In the genomic region with DNA sequence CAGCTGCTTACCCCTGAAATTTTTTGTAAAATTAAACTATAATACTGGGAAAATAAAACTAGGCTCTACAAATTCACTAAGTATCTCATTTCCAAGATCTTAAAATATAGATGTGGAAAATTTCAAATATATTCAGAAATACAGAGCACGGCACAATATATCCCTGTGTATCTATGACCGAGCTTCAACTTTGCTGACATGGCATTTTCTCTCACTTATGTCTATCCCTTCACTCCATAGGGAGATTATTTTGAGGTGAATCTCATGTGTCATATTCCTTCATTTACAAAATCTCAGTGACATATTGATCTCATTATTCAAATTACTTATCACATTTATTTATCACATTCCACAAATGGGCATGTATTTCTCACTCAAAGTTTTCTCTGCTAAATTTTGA, we compare ENCODE assay signal across 28 mouse cellular contexts.
"Had no signal": no experiment of that assay in that cellular context is flagged by ENCODE, and none has a peak within 500 bp of the region (broad histone marks: within the 10 kb centered on the region; RNA-seq: fewer than 3 reads in every experiment).

No protein-coding gene starts in this region.

- H3K36me3 ChIP-seq: limb, embryonic 10.5 days; limb, embryonic 12.5 days; limb, embryonic 13.5 days; limb, embryonic 15.5 days; liver, embryonic 12.5 days; liver, embryonic 13.5 days; liver, embryonic 15.5 days; lung, embryonic 15.5 days; midbrain, embryonic 10.5 days; midbrain, embryonic 12.5 days; midbrain, embryonic 13.5 days; midbrain, embryonic 15.5 days had no signal

- DNase-seq: left cerebral cortex, postnatal 4 days; liver, embryonic 13.5 days; liver, postnatal 0 days; lung, adult 18-20 months; lung, adult 2 months; lung, embryonic 14.5 days; lung, postnatal 10 days; lung, postnatal 14 days; lung, postnatal 36 days; lung, postnatal 4 days; midbrain, embryonic 14.5 days had no signal

- H3K4me2 ChIP-seq: limb, embryonic 12.5 days; limb, embryonic 13.5 days; limb, embryonic 15.5 days; liver, embryonic 11.5 days; liver, embryonic 12.5 days; liver, embryonic 13.5 days; liver, embryonic 15.5 days; lung, embryonic 14.5 days; lung, embryonic 15.5 days; midbrain, embryonic 11.5 days; midbrain, embryonic 12.5 days; midbrain, embryonic 13.5 days; midbrain, embryonic 15.5 days had no signal

- H3K9ac ChIP-seq: limb, embryonic 12.5 days; limb, embryonic 13.5 days; limb, embryonic 15.5 days; liver, embryonic 12.5 days; liver, embryonic 13.5 days; liver, embryonic 14.5 days; liver, embryonic 15.5 days; liver, postnatal 0 days; lung, embryonic 14.5 days; lung, embryonic 15.5 days; midbrain, embryonic 12.5 days; midbrain, embryonic 13.5 days; midbrain, embryonic 15.5 days had no signal

- H3K27ac ChIP-seq: limb, embryonic 10.5 days; limb, embryonic 12.5 days; limb, embryonic 13.5 days; limb, embryonic 15.5 days; liver, embryonic 12.5 days; liver, embryonic 13.5 days; liver, embryonic 14.5 days; liver, embryonic 15.5 days; lung, embryonic 15.5 days; macrophage; midbrain, embryonic 10.5 days; midbrain, embryonic 12.5 days; midbrain, embryonic 13.5 days; midbrain, embryonic 15.5 days had no signal

- H3K9me3 ChIP-seq: limb, embryonic 10.5 days; limb, embryonic 12.5 days; limb, embryonic 13.5 days; limb, embryonic 15.5 days; liver, embryonic 12.5 days; liver, embryonic 13.5 days; liver, embryonic 15.5 days; lung, embryonic 15.5 days; megakaryocyte, embryonic 14.5 days; midbrain, embryonic 10.5 days; midbrain, embryonic 12.5 days; midbrain, embryonic 13.5 days; midbrain, embryonic 15.5 days had no signal

- H3K4me1 ChIP-seq: liver, embryonic 15.5 days; megakaryocyte, embryonic 14.5 days; midbrain, embryonic 12.5 days; midbrain, embryonic 13.5 days; midbrain, embryonic 15.5 days had no signal

- H3K4me3 ChIP-seq: limb, embryonic 10.5 days; limb, embryonic 12.5 days; limb, embryonic 13.5 days; limb, embryonic 15.5 days; liver, embryonic 12.5 days; liver, embryonic 13.5 days; liver, embryonic 15.5 days; lung, embryonic 15.5 days; megakaryocyte, embryonic 14.5 days; midbrain, embryonic 10.5 days; midbrain, embryonic 12.5 days; midbrain, embryonic 13.5 days; midbrain, embryonic 15.5 days; myocyte had no signal

- H3K27me3 ChIP-seq: limb, embryonic 12.5 days; limb, embryonic 13.5 days; limb, embryonic 15.5 days; liver, embryonic 12.5 days; liver, embryonic 13.5 days; liver, embryonic 15.5 days; lung, embryonic 15.5 days; megakaryocyte, embryonic 14.5 days; midbrain, embryonic 12.5 days; midbrain, embryonic 13.5 days; midbrain, embryonic 15.5 days had no signal
